ENCODE assay signal across 26 mouse cellular contexts in genomic region chrX:169220064-169220463, GRCm38 (mm10). TPM values are rescaled to one million over a fixed set of nuclear protein-coding genes. Genes with fewer than 3 reads are reported as not detected.
DNase-seq lines count a peak whose midpoint lies in the region; ATAC-seq and TF ChIP-seq lines count a peak whose summit lies in the region.
"Had no signal": no experiment of that assay in that cellular context is flagged by ENCODE, and none has a peak within 500 bp of the region (broad histone marks: within the 10 kb centered on the region; RNA-seq: fewer than 3 reads in every experiment).

No protein-coding gene starts in this region.

- TF ChIP-seq EP300 in liver, postnatal 0 days (IDR thresholded peaks at IDR 0.05; ENCODE audit: low read depth), result no peak

- H3K9me3 ChIP-seq in G1E (replicated peaks), result no peaks in the 10 kb centered on the region
- no peaks in the 10 kb centered on the region for H3K9me3 ChIP-seq in liver, postnatal 0 days (ENCODE audit: low read length)
- H3K9me3 ChIP-seq: forebrain, embryonic 13.5 days; heart, embryonic 10.5 days; hindbrain, embryonic 15.5 days; limb, embryonic 15.5 days; lung, embryonic 15.5 days; midbrain, embryonic 12.5 days; neural tube, embryonic 12.5 days had no signal

- no peak overlapping the region for H3K27ac ChIP-seq in liver, postnatal 0 days (ENCODE audit: low read depth)
- H3K27ac ChIP-seq: forebrain, embryonic 13.5 days; heart, embryonic 10.5 days; hindbrain, embryonic 15.5 days; layer of hippocampus, adult 2 months; limb, embryonic 15.5 days; lung, embryonic 15.5 days; midbrain, embryonic 12.5 days; neural tube, embryonic 12.5 days had no signal

- intact Hi-C loops in left cerebral cortex, postnatal 4 days (cut with DNase I), result no loop called here

- no peak for TF ChIP-seq CTCF in G1E (IDR thresholded peaks at IDR 0.05; ENCODE audit: low read depth, low read length)
- TF ChIP-seq CTCF in liver, postnatal 0 days (IDR thresholded peaks at IDR 0.05; ENCODE audit: low read depth), result no peak

- DNase-seq in 416B (ENCODE audit: low read depth), result peak; percentile 77
- DNase-seq in G1E (ENCODE audit: low spot score), result peak; percentile 1
- peak; percentile 11 for DNase-seq in liver, postnatal 0 days
- no peak for DNase-seq in left cerebral cortex, postnatal 4 days
- no peak for DNase-seq in adrenal gland, postnatal 4 days (ENCODE audit: low spot score in 2 of 2)
- DNase-seq in embryo, embryonic 11 days, result no peak
- DNase-seq: adrenal gland, postnatal 36 days; cerebellum, adult 9-11 months; gastrocnemius, postnatal 36 days; heart, postnatal 14 days; kidney, adult 18-20 months; kidney, postnatal 10 days; layer of hippocampus, postnatal 36 days; right cerebral cortex, postnatal 4 days; thymus, postnatal 14 days had no signal

- peak; percentile 95 for ATAC-seq in G1E (ENCODE audit: extremely low read depth, insufficient number of reproducible peaks, low FRiP score, poor library complexity, severe bottlenecking)
- peak; percentile 84 for ATAC-seq in hematopoietic stem cell, adult 5-6 weeks (replicated peaks in 1 of 2; ENCODE audit: insufficient read depth in 1 of 2, low FRiP score in 2 of 2, low TSS enrichment in 1 of 2, low read depth in 1 of 2, poor library complexity in 2 of 2, severe bottlenecking in 2 of 2)
- no peak for ATAC-seq in liver, postnatal 0 days
- ATAC-seq: forebrain, embryonic 13.5 days had no signal

- peak overlapping the region; percentile 40; the same call in 1 of the 2 replicates for H3K4me3 ChIP-seq in G1E (ENCODE audit: low read depth, low read length)
- H3K4me3 ChIP-seq in liver, postnatal 0 days (ENCODE audit: low read depth, low read length), result no peak overlapping the region
- H3K4me3 ChIP-seq: forebrain, embryonic 13.5 days; heart, embryonic 10.5 days; hindbrain, embryonic 15.5 days; layer of hippocampus, adult 2 months; limb, embryonic 15.5 days; lung, embryonic 15.5 days; midbrain, embryonic 12.5 days; neural tube, embryonic 12.5 days had no signal

- H3K36me3 ChIP-seq in G1E (replicated peaks), result peaks cover 9% of the 10 kb centered on the region
- no peaks in the 10 kb centered on the region for H3K36me3 ChIP-seq in liver, postnatal 0 days (replicated peaks; ENCODE audit: insufficient read depth, low read length)
- H3K36me3 ChIP-seq: heart, embryonic 10.5 days; hindbrain, embryonic 15.5 days; limb, embryonic 15.5 days; lung, embryonic 15.5 days; midbrain, embryonic 12.5 days; neural tube, embryonic 12.5 days had no signal

- no peak overlapping the region for H3K9ac ChIP-seq in liver, postnatal 0 days (replicated peaks)
- H3K9ac ChIP-seq: forebrain, embryonic 13.5 days; hindbrain, embryonic 15.5 days; limb, embryonic 15.5 days; lung, embryonic 15.5 days; midbrain, embryonic 12.5 days; neural tube, embryonic 12.5 days had no signal

- WGBS in liver, postnatal 0 days (ENCODE audit: insufficient replicate concordance), result 39% methylated on average over 8 of the region's 8 CpGs

- no peak overlapping the region for H3K4me2 ChIP-seq in liver, postnatal 0 days (ENCODE audit: low read depth, low read length)
- H3K4me2 ChIP-seq: forebrain, embryonic 13.5 days; hindbrain, embryonic 15.5 days; limb, embryonic 15.5 days; lung, embryonic 15.5 days; midbrain, embryonic 12.5 days; neural tube, embryonic 12.5 days had no signal

- H3K27me3 ChIP-seq in G1E (ENCODE audit: insufficient read depth, low read length), result no peaks in the 10 kb centered on the region
- no peaks in the 10 kb centered on the region for H3K27me3 ChIP-seq in liver, postnatal 0 days (ENCODE audit: insufficient read depth, low read length)
- H3K27me3 ChIP-seq: neural tube, embryonic 12.5 days had no signal

- H3K4me1 ChIP-seq in G1E (ENCODE audit: insufficient read depth, low read depth, low read length), result peaks cover 17% of the 10 kb centered on the region; the same call in 1 of the 2 replicates
- H3K4me1 ChIP-seq in liver, postnatal 0 days (ENCODE audit: insufficient read depth), result no peaks in the 10 kb centered on the region
- H3K4me1 ChIP-seq: forebrain, embryonic 13.5 days; heart, embryonic 10.5 days; hindbrain, embryonic 15.5 days; limb, embryonic 15.5 days; lung, embryonic 15.5 days; midbrain, embryonic 12.5 days; neural tube, embryonic 12.5 days had no signal

RNA-seq across cellular contexts. Expression of gene Amelx, which starts 33.1 kb away (rescaled TPM):
- total RNA-seq in G1E (2014; fragmentation: Nextera tagmentation) (not detected in 2 replicates), G1E (2017) (not detected in 2 replicates)
- polyA plus RNA-seq in G1E (2012), result not detected in 2 replicates
- total RNA-seq in hematopoietic stem cell, adult 5-6 weeks (2017), result not detected in 2 replicates
- not detected in 2 replicates for polyA plus RNA-seq in liver, postnatal 0 days (2015; fragmentation: Nextera tagmentation; extraction: Ambion mirVana)
- total RNA-seq in left cerebral cortex, postnatal 4 days (2021), result 1 to 10 TPM; 1.5 to 2.4 TPM
- total RNA-seq in adrenal gland, postnatal 4 days (2021), result not detected
- total RNA-seq: adrenal gland, postnatal 36 days; gastrocnemius, postnatal 36 days; heart, postnatal 14 days; layer of hippocampus, adult 2 months; layer of hippocampus, postnatal 36 days; left cerebral cortex, postnatal 25 days had no signal
- polyA plus RNA-seq: embryonic facial prominence, embryonic 11.5 days; forebrain, embryonic 13.5 days; hindbrain, embryonic 15.5 days; limb, embryonic 15.5 days; midbrain, embryonic 12.5 days; neural tube, embryonic 12.5 days had no signal

Comparison
In these comparisons a context has a peak if more than half of its experiments do, and no peak if none do; other contexts are left out.
1. DNase-seq: peak in 416B (single experiment), G1E (single experiment) and liver, postnatal 0 days (single experiment); none in left cerebral cortex, postnatal 4 days (single experiment), adrenal gland, postnatal 4 days (0 of 2) and embryo, embryonic 11 days (single experiment).